Mouse (Mus musculus) embryonic facial prominence, embryonic 14.5 days (tissue): ENCODE results near the gene Dbn1. TPM values are rescaled to one million over a fixed set of nuclear protein-coding genes. Genes with fewer than 3 reads are reported as not detected.
"Not testable (repeated sequence)": the region's sequence is repeated elsewhere in the genome, so short reads cannot be mapped to it uniquely, and the experiment has no call there.

ENCODE experiments used
- ATAC-seq: fragments of 200-750 bp; cut with Nextera tagmentation; 2 replicates; pipeline ENCODE4 v1.8.0; 2017; ENCODE audit warnings: low read depth, moderate number of reproducible peaks, moderate TSS enrichment
- DNase-seq: peaks from one replicate; pipeline ENCODE4 v3.0.0-alpha.2; 2015; ENCODE audit warnings: low spot score
- H3K27ac ChIP-seq: fragments of 300-500 bp; sonication (generic); replicated peaks from 2 replicates; pipeline ENCODE4 v1.5.1; 2014; ENCODE audit warnings: low read depth, mild to moderate bottlenecking, low read length, moderate library complexity
- H3K27me3 ChIP-seq: fragments of 300-500 bp; sonication (generic); replicated peaks from 2 replicates; pipeline ENCODE4 v1.6.1; 2014; ENCODE audit warnings: low read length; ENCODE audit not compliant: control insufficient read depth, insufficient read depth
- H3K36me3 ChIP-seq: fragments of 300-500 bp; sonication (generic); 2 replicates; pipeline ENCODE4 v1.6.1; 2014; ENCODE audit warnings: low read length, mixed read lengths; ENCODE audit not compliant: control insufficient read depth, insufficient read depth
- H3K4me1 ChIP-seq: fragments of 300-500 bp; sonication (generic); 2 replicates; pipeline ENCODE4 v1.6.1; 2014; ENCODE audit warnings: antibody characterized with exemption, low read length; ENCODE audit not compliant: control insufficient read depth, insufficient read depth
- H3K4me2 ChIP-seq: fragments of 300-500 bp; sonication (generic); 2 replicates; pipeline ENCODE4 v1.6.1; 2014; ENCODE audit warnings: low read depth, mild to moderate bottlenecking, low read length, moderate library complexity, mixed read lengths
- H3K4me3 ChIP-seq: fragments of 300-500 bp; sonication (generic); 2 replicates; pipeline ENCODE4 v1.5.1; 2014; ENCODE audit warnings: low read depth, mild to moderate bottlenecking, low read length
- H3K9ac ChIP-seq: fragments of 300-500 bp; sonication (generic); 2 replicates; pipeline ENCODE4 v1.6.1; 2014; ENCODE audit warnings: low read depth, mild to moderate bottlenecking, low read length, moderate library complexity, mixed read lengths
- H3K9me3 ChIP-seq: fragments of 300-500 bp; sonication (generic); 2 replicates; pipeline ENCODE4 v1.6.1; 2016; ENCODE audit warnings: low read length; ENCODE audit not compliant: control insufficient read depth
- WGBS: fragments of 180-500 bp; shearing (Covaris S2); extraction: QIAGEN DNeasy Blood & Tissue Kit; methylation state at CpG from one replicate; pipeline ENCODE4 v1.1.7; 2014; 5-methylcytosine and 5-hydroxymethylcytosine counted together
- polyA plus RNA-seq: library from polyadenylated mRNA; unstranded; fragments of >200 nt; fragmentation: Nextera tagmentation; extraction: Ambion mirVana; gene quantifications from 2 replicates; pipeline ENCODE4 v1.2.1, GENCODE M21; 2014

The Dbn1 gene
- polyA plus RNA-seq, 1 experiment from 2014 or later = 141 TPM

DNA sequence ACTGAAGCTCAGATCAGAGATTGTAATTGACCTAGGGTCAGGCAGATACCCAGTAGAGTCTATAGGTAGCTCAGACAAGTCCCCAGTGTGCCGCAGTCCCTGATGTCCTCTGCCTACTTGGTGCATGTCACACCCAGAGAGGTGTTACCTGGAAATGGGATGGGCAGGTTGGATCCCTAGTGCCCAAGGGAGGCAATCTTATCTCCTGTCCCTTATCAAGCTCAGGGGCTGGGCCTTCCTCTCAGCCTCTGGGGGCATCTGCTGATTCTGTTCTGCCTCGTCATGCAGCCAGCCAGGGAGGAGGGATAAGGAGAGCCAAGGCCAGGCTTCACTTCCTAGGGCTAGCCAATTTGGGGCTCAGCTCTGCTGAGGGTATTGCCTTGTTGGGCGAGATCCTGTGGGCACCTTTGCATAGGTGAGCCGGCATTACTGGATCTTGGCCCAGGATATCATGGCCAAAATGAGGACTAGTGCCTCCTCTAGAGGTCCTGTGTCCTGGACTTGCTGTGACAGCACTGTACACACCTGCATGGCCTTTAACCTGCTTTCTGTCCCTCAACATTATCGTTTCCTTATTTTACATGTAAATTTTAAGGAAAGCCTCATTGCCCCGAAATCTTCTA, 41.3 kb downstream of the Dbn1 start:
- H3K27ac ChIP-seq = no peak overlapping the region
- H3K36me3 ChIP-seq = peaks cover 19% of the 10 kb centered on the region
- ATAC-seq (no peak), DNase-seq (no peak)
- 85% methylated on average over 6 of the region's 6 CpGs for WGBS
- H3K4me1 ChIP-seq = peaks cover 9% of the 10 kb centered on the region
- peak overlapping the region; percentile 84 for H3K4me3 ChIP-seq
- H3K4me2 ChIP-seq = peak overlapping the region; percentile 84
- H3K9me3 ChIP-seq = no peaks in the 10 kb centered on the region
- no peaks in the 10 kb centered on the region for H3K27me3 ChIP-seq
- H3K9ac ChIP-seq = peak overlapping the region; percentile 96

DNA sequence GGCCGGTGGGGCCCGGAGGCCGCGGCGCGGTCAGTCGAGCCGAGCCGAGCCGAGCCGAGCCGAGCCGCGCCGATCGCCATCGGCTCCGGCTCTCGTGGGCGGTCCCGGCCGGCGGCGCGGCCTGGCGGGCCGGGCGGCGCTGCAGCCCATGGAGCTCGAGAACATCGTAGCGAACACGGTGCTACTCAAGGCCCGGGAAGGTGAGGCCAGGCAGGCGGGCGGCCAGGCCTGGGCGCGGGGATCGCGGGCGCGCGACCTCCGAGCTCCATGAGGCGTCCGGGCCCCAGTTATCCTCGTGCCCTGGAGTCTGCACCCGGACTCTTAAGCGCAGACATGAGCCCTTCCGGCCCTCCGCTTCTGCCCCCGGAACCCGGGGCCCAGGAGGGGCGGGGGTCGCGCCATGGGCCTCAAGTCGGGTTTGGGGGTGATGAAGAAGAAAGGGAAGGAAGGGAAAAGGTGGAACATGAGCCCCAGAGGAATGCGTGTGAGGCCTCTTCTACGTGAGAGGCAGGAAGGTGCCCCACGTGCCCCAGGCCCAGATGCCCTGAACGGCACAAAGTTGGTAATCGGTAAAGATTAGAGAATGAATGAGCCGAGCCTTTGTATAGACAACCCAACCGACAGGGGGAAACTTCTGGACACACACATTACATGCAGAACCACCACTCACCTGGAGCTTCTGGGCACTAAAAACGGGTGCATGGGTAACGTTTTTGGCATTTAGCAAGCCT, 42.4 kb downstream of the Dbn1 start:
- Histone ChIP-seq H3K4me2 (peak overlapping the region; percentile 84), H3K4me3 (peak overlapping the region; percentile 84), H3K27me3 (no peaks in the 10 kb centered on the region), H3K4me1 (peaks cover 9% of the 10 kb centered on the region), H3K9ac (peak overlapping the region; percentile 96), H3K27ac (peak overlapping the region; percentile 93), H3K9me3 (no peaks in the 10 kb centered on the region), H3K36me3 (peaks cover 9% of the 10 kb centered on the region)
- ATAC-seq = peak; percentile 14
- under 1% methylated on average over 21 of the region's 66 CpGs for WGBS
- no peak for DNase-seq

- Histone ChIP-seq H3K9me3 (no peaks in the 10 kb centered on the region), H3K27me3 (no peaks in the 10 kb centered on the region), H3K27ac (peak within 1 kb of the TSS; percentile 93), H3K9ac (peak within 1 kb of the TSS; percentile 96), H3K4me1 (peaks cover 9% of the 10 kb centered on the region), H3K36me3 (peaks cover 3% of the 10 kb centered on the region; the same call in 1 of the 2 replicates), H3K4me3 (peak within 1 kb of the TSS; percentile 84), H3K4me2 (peak within 1 kb of the TSS; percentile 84)
- DNase-seq (peak; percentile 100), ATAC-seq (peak; percentile 97)
- under 1% methylated on average over 16 of the region's 35 CpGs for WGBS
Observed at GRCm38 (mm10) chr13:55444937-55445315, 43.0 kb downstream of the Dbn1 start, which contains the start of gene Grk6. Gene Grk6, plus strand, starts transcription at chr13:55445072.

DNA sequence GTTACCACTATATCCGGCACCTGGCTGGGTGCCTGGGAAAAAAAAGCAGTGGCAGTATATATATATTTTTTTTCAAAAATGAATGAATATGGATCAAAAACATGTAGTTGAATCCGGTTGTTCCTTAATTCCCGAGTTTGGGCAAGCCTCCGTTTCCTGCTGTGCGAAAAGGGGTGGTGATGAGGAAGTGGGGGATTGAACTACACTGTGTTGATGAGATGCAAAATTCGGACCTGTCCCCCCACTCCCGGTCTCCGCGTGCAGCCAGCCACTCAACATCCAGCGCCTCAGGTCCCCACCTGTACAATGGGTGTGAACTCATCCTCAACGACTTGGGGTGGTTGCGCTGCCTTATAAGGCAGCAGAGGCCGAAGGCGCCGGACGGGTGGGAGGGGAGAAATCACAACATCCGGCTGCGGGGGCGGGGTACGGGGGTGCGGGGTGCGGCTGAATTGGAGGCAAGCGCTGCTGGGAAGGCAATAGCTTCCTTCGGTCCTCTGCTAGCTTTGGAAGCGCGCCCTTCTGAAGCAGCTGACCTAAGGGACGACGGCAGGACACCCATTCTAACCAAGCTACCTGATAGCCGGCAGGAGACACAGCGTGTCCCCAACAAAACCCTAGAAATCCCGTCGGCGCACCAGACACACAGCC, 43.5 kb downstream of the Dbn1 start:
- Histone ChIP-seq H3K9me3 (no peaks in the 10 kb centered on the region), H3K9ac (peak overlapping the region; percentile 66), H3K4me2 (peak overlapping the region; percentile 71), H3K4me1 (peaks cover 9% of the 10 kb centered on the region), H3K27ac (peak overlapping the region; percentile 93), H3K4me3 (peak overlapping the region; percentile 84), H3K36me3 (no peaks in the 10 kb centered on the region), H3K27me3 (no peaks in the 10 kb centered on the region)
- ATAC-seq (peak; percentile 78), DNase-seq (peak; percentile 93)
- under 1% methylated on average over 27 of the region's 33 CpGs for WGBS

GRCm38 (mm10) chr13:55443799-55444285, 44.1 kb downstream of the Dbn1 start:
- Histone ChIP-seq H3K4me3 (peak overlapping the region; percentile 84), H3K27me3 (no peaks in the 10 kb centered on the region), H3K9ac (peak overlapping the region; percentile 66), H3K9me3 (no peaks in the 10 kb centered on the region), H3K36me3 (no peaks in the 10 kb centered on the region), H3K4me1 (peaks cover 9% of the 10 kb centered on the region), H3K4me2 (peak overlapping the region; percentile 71), H3K27ac (peak overlapping the region; percentile 93)
- ATAC-seq = no peak
- WGBS = 36% methylated on average over 9 of the region's 9 CpGs
- DNase-seq = no peak

GRCm38 (mm10) chr13:55437111-55437629, 50.7 kb downstream of the Dbn1 start:
- WGBS = 54% methylated on average over 14 of the region's 15 CpGs
- H3K9ac ChIP-seq, DNase-seq, H3K27me3 ChIP-seq, ATAC-seq, H3K4me2 ChIP-seq, H3K27ac ChIP-seq, H3K4me1 ChIP-seq, H3K36me3 ChIP-seq, H3K9me3 ChIP-seq, H3K4me3 ChIP-seq: not testable (repeated sequence)

DNA sequence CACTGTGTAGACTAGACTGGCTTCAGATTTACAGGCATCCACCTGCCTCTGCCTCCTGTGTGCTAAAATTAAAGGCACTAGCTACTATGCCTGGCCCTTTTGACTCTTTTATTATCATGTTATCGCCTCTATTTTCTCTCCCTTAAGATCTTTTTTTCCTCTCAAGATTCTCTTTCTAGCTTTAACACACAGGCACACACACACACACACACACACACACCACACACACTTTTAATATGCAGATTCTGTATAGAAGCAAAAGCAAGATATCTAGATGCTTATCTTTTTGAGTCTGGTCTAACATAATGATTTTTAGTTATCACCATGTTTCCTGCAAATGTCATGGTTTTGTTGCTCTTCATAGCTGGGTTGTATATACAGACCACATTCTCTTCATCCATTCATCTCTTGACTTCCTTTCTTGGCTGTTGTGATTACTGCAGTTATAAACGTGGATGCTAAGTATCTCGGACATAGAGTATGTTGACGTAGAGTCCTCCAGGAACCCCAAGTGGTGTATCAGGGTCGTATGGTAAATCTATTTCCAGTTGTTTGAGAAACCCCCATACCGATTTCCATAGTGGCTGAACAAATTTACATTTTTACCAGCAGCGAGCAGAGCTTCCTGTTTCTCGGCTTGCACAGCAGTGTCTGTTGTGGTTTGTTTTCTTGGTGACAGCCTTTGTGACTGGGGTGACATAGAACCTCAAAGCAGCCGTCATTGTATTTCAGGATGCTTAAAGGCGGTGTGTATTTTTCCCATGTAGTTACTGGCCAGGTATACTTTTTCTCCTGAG, 55.8 kb downstream of the Dbn1 start:
- Histone ChIP-seq H3K27me3 (no peaks in the 10 kb centered on the region), H3K4me2 (no peak overlapping the region), H3K9ac (no peak overlapping the region), H3K27ac (no peak overlapping the region), H3K9me3 (no peaks in the 10 kb centered on the region), H3K4me1 (no peaks in the 10 kb centered on the region), H3K36me3 (no peaks in the 10 kb centered on the region), H3K4me3 (no peak overlapping the region)
- ATAC-seq (no peak), DNase-seq (no peak)
- WGBS = 71% methylated on average over 10 of the region's 10 CpGs

GRCm38 (mm10) chr13:55430566-55430965, 57.3 kb downstream of the Dbn1 start:
- ATAC-seq = no peak
- Histone ChIP-seq H3K9me3 (no peaks in the 10 kb centered on the region), H3K27ac (no peak overlapping the region), H3K27me3 (no peaks in the 10 kb centered on the region), H3K36me3 (no peaks in the 10 kb centered on the region), H3K4me3 (no peak overlapping the region), H3K9ac (no peak overlapping the region), H3K4me1 (no peaks in the 10 kb centered on the region), H3K4me2 (no peak overlapping the region)
- no peak for DNase-seq
- 83% methylated on average over 2 of the region's 2 CpGs for WGBS
